Mouse (Mus musculus) adrenal gland, postnatal 4 days (tissue): ENCODE measurements around the gene Piezo1. TPM values are rescaled to one million over a fixed set of nuclear protein-coding genes. Genes with fewer than 3 reads are reported as not detected.

Experiments used
- DNase-seq, 2 experiments: peaks; one replicate each; pipeline ENCODE4 v3.0.0; 2021 to 2022; ENCODE audit warnings: low spot score in 2 of 2, mixed read lengths in 2 of 2
- total RNA-seq, 2 experiments: library from RNA; stranded (reverse); gene quantifications; 2 replicates each; pipeline ENCODE4 v1.2.3; 2021

Gene Piezo1
- total RNA-seq, 2 experiments from 2014 or later, result 49.0 to 52.1 TPM

- DNase-seq, result no peak
Observed at GRCm38 (mm10) chr8:122571750-122572267, 20.7 kb upstream of the Piezo1 start.

DNA sequence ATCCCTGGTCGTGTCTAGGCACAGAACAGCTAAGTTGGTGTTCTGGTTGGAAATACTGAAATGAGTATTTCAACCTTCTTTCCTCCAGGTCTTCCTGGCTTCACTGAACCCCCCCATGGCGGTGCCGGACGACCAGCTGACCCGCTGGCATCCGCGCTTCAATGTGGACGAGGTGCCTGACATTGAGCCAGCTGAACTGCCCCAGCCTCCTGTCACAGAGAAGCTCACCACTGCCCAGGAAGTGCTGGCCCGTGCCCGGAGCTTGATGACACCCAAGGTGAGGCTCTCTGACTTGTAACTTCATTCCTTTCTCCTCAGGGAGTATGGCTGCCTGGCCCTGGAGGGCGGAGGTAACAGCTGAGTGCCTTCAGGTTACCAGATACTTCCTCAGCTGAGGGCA, 20.0 kb upstream of the Piezo1 start:
- DNase-seq, result no peak

GRCm38 (mm10) chr8:122569996-122570395, 18.9 kb upstream of the Piezo1 start:
- DNase-seq, result no peak

DNA sequence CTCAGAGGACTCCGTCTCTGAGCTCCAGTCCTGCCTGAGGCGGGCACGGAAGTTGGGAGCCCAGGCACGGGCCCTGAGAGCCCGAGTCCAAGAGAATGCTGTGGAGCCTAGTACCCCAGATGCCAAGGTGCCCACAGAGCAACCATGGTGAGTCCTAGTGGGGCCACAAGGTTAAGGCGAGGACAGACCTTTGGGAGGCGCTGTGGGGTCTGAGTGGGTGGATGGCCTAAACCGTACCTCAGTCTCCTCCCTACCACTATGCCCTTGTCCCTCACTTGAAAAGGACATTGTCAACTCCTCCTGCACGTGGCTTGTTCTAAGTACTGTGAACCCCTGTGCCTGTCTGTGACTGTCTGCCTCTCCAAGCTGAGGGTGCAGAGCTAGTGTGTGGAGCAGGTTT, 18.2 kb upstream of the Piezo1 start:
- no peak for DNase-seq

DNA sequence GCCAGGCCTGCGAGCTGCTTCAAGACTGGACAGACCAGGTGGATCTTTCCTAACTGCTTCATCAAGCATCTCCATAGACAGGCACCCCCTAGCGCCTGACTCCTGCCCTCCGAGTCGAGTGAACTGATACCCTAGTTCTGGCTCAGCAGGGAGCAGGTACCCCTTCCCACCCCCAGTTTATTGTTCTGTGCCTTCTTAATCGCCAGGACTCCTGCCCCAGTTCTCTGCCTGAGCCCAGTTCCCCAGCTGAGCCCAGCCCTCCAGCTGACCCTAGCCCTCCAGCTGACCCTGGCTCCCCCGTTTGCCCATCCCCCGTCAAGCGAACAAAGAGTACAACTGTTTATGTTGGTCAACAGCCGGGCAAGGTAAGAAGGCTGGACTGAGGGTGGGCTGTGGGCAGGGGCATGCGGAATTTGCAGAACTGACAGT, 17.8 kb upstream of the Piezo1 start:
- no peak for DNase-seq

- no peak for DNase-seq
Observed at GRCm38 (mm10) chr8:122568109-122568504, 17.0 kb upstream of the Piezo1 start.

GRCm38 (mm10) chr8:122567361-122568108, 16.4 kb upstream of the Piezo1 start, which contains the start of gene Cdt1:
Cdt1 (plus strand) TSS chr8:122568015.
- DNase-seq, result peak; percentile 92 to 96

DNA sequence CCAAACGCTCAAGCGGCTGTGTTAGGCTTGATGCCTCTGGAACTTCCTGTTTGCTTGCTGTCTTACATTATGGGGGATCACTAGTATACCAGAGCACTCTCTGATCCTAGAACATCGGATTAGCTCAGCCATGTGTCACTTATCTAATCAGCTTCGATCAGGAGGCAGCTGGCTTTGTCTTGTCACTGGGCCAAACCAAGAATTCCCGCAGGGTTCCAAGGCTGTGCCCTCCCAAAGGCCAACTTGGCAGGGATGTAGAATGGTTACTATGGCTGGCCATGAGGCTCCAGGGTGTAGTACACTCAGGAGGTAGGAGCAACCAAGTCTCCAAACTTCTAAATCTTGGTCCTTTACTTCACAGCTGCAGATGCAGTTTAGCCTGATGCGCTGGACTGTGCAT, 15.6 kb upstream of the Piezo1 start:
- no peak for DNase-seq

GRCm38 (mm10) chr8:122564363-122565352, 13.5 kb upstream of the Piezo1 start:
- DNase-seq, result no peak

- no peak for DNase-seq
Observed at GRCm38 (mm10) chr8:122561199-122561598, 10.1 kb upstream of the Piezo1 start.

GRCm38 (mm10) chr8:122558671-122559349, 7.7 kb upstream of the Piezo1 start:
- no peak for DNase-seq

DNA sequence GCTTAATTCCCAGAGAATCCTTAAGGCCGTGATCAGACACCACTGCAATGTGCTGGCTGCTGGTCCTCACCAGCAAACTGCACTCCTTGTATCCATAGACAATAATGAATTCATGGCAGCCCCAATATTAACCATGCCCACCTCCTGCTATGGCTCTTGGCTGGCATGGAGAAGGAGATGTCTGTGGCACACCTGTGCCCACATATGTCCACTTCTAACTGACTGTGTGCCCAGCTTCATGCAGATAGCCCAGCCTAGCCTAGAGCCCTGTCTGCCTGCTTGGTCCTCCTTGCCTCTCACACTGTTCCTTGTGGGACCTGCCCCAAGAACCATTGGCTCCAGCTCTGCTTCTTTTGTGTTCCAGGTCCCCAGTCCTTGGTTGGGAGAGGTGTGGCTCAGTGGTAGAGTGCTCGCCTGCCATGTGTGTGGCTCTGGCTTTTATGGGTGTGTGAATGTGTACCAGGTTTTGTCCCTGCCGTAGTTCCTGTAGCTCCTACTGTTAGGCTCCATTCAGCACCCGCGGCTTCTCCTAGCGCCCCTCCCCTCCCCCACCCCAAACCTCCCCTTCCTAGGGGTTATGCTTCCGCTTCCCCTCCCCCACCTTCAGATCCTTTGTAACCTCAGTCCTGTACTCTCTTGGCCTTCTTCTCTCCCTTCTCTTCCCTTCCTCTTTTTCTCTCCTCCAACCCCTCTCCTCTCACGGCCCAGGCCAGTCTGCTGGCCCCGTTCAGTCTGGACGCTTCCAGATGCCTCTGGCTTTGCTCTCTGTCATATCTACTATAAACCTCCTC, 6.3 kb upstream of the Piezo1 start:
- no peak for DNase-seq

GRCm38 (mm10) chr8:122556030-122557009, 5.2 kb upstream of the Piezo1 start:
- no peak for DNase-seq

DNA sequence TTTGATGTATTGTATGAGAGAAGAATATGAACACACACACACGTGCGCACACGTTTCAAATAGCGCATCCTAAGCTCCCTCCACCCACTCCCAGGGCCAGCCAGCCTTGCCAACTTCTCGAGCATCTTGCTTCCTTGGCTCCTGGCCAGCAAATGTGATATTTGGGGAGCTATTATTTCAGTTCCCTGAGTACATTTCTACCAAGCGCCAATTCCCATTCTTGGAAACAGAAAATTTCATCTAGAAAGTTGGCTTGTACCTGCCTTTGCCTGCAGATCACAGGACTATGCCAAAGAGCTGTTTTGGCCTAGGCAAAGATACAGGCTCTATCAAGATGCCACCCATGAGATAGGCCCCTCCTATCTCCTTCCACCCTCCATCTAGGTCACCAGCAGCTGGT, 3.7 kb upstream of the Piezo1 start:
- DNase-seq, result no peak

- DNase-seq, result no peak
Observed at GRCm38 (mm10) chr8:122550995-122551264, 199 bp downstream of the Piezo1 start.

- DNase-seq, result peak; percentile 27 to 35
Observed at GRCm38 (mm10) chr8:122550234-122550994, 715 bp downstream of the Piezo1 start.

DNA sequence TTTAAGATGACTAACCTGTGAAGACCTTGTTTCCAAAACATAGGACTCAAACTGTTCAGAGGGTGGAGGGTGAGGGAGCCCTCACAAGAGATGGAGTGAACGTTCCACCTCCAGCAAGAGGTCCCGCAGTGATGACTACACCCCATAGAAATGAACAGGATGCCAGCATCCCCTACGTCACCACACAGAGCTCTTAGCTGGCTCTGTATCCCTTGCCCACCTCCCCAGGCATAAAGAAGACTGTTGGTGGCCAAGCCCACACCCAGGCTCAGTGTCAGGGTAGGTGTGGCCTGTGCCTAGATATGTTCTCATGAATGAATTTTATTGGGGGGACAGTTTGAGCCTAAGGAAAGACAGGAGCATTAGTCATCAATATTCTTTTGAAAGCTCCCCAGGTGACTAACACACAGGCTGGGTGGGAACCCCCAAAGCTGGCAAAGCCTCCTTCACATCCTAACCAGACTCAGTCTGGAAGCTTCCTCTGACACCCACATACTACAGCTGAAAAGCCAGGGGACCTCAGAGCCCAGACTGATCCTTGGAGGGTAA, 2.2 kb downstream of the Piezo1 start:
- DNase-seq, result no peak

GRCm38 (mm10) chr8:122548331-122548730, 2.8 kb downstream of the Piezo1 start:
- DNase-seq, result no peak
